ENCODE assay signal across 9 mouse cellular contexts in the genomic region with DNA sequence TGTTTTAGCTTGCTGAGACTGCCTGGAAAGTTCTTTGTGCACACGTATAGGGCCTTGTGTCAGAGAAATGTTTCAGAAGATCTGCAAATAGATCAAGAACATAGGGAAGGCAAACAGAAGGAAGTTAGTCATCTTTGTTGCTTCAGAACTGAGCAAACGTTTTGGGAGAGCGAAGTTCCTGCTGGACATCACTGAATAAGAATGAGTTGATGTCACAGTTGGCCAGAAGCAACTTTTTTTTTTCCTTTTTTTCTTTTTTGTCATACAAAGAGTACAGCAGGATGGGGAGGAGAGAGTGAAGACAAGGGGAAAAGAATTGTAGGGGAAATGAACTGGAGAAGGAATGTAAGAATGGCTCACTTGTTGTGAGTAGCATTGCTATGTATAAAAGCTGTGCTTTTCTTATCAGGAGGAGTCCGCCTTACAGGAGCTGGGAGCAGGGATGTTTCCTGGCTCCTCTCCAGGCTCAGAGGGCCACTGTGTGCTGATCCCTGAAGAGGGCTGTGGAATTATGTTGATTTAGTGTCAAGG. TPM values are rescaled to one million over a fixed set of nuclear protein-coding genes. Genes with fewer than 3 reads are reported as not detected.
DNase-seq lines count a peak whose midpoint lies in the region; ATAC-seq and TF ChIP-seq lines count a peak whose summit lies in the region.
"Had no signal": no experiment of that assay in that cellular context is flagged by ENCODE, and none has a peak within 500 bp of the region (broad histone marks: within the 10 kb centered on the region; RNA-seq: fewer than 3 reads in every experiment).

No protein-coding gene starts in this region.

- 52% methylated on average over 4 of the region's 4 CpGs for WGBS in embryonic facial prominence, embryonic 14.5 days
- WGBS in embryonic facial prominence, embryonic 10.5 days, result 76% methylated on average over 4 of the region's 4 CpGs
- WGBS in heart, embryonic 10.5 days, result 28% methylated on average over 4 of the region's 4 CpGs
- 56% methylated on average over 4 of the region's 4 CpGs for WGBS in hindbrain, embryonic 16.5 days
- WGBS in cerebellum, adult 2 months, result 63% methylated on average over 4 of the region's 4 CpGs

- no peak overlapping the region for H3K27ac ChIP-seq in embryonic facial prominence, embryonic 14.5 days (replicated peaks; ENCODE audit: low read depth, low read length)
- no peak overlapping the region for H3K27ac ChIP-seq in embryonic facial prominence, embryonic 10.5 days (replicated peaks)
- H3K27ac ChIP-seq in heart, embryonic 10.5 days, result peak overlapping the region; percentile 73; the same call in 1 of the 2 replicates
- H3K27ac ChIP-seq in hindbrain, embryonic 16.5 days (ENCODE audit: low read depth, low read length), result no peak overlapping the region
- H3K27ac ChIP-seq in cerebellum, adult 2 months (ENCODE audit: insufficient read depth, low read length), result no peak overlapping the region

- H3K4me3 ChIP-seq in embryonic facial prominence, embryonic 14.5 days (ENCODE audit: low read depth, low read length), result no peak overlapping the region
- no peak overlapping the region for H3K4me3 ChIP-seq in embryonic facial prominence, embryonic 10.5 days
- H3K4me3 ChIP-seq in heart, embryonic 10.5 days, result 0 out of 2 replicates have a peak overlapping the region, but pooled peaks have one; percentile 18
- no peak overlapping the region for H3K4me3 ChIP-seq in hindbrain, embryonic 16.5 days (ENCODE audit: low read length)
- H3K4me3 ChIP-seq in cerebellum, adult 2 months (replicated peaks; ENCODE audit: insufficient read depth, low read depth, low read length), result no peak overlapping the region

- no peaks in the 10 kb centered on the region for H3K27me3 ChIP-seq in embryonic facial prominence, embryonic 14.5 days (replicated peaks; ENCODE audit: control insufficient read depth, insufficient read depth, low read length)
- H3K27me3 ChIP-seq in embryonic facial prominence, embryonic 10.5 days (replicated peaks; ENCODE audit: low read depth, poor library complexity, severe bottlenecking), result no peaks in the 10 kb centered on the region
- H3K27me3 ChIP-seq in heart, embryonic 10.5 days (ENCODE audit: insufficient read depth, poor library complexity, severe bottlenecking), result no peaks in the 10 kb centered on the region
- no peaks in the 10 kb centered on the region for H3K27me3 ChIP-seq in hindbrain, embryonic 16.5 days (replicated peaks; ENCODE audit: control insufficient read depth, insufficient read depth, low read length)
- H3K27me3 ChIP-seq in cerebellum, adult 2 months (ENCODE audit: control insufficient read depth, insufficient read depth, low read length), result no peaks in the 10 kb centered on the region

- peak; percentile 31 for DNase-seq in embryonic facial prominence, embryonic 14.5 days (ENCODE audit: low spot score)
- DNase-seq in embryonic facial prominence, embryonic 10.5 days (ENCODE audit: low spot score), result no peak
- peak; percentile 79 for DNase-seq in 416B (ENCODE audit: low read depth)
- DNase-seq in heart, embryonic 10.5 days (ENCODE audit: low spot score), result no peak
- peak; percentile 62 for DNase-seq in lung, postnatal 10 days
- DNase-seq in spleen, postnatal 36 days (ENCODE audit: low spot score in 2 of 2), result no peak
- DNase-seq in cerebellum, adult 2 months, result no peak
- DNase-seq: right cerebral cortex, adult 18-20 months had no signal

- no peak for TF ChIP-seq CTCF in cerebellum, adult 2 months (IDR thresholded peaks at IDR 0.05; ENCODE audit: borderline replicate concordance, insufficient read depth, low read depth, low read length)

- no peak for TF ChIP-seq POLR2A in cerebellum, adult 2 months (IDR thresholded peaks at IDR 0.05; ENCODE audit: borderline replicate concordance, insufficient read depth, low read length)

- H3K4me1 ChIP-seq in embryonic facial prominence, embryonic 14.5 days (ENCODE audit: control insufficient read depth, insufficient read depth, low read length), result peaks cover 5% of the 10 kb centered on the region; the same call in 1 of the 2 replicates
- H3K4me1 ChIP-seq in embryonic facial prominence, embryonic 10.5 days, result no peaks in the 10 kb centered on the region
- H3K4me1 ChIP-seq in heart, embryonic 10.5 days, result peaks cover 25% of the 10 kb centered on the region; the same call in 1 of the 2 replicates
- 0 out of 2 replicates have a peak, but pooled peaks cover 2% of the 10 kb centered on the region for H3K4me1 ChIP-seq in hindbrain, embryonic 16.5 days (ENCODE audit: control insufficient read depth, insufficient read depth, low read depth, low read length)
- no peaks in the 10 kb centered on the region for H3K4me1 ChIP-seq in cerebellum, adult 2 months (ENCODE audit: control insufficient read depth, insufficient read depth, low read length)

- H3K4me2 ChIP-seq in embryonic facial prominence, embryonic 14.5 days (ENCODE audit: low read depth, low read length), result no peak overlapping the region
- no peak overlapping the region for H3K4me2 ChIP-seq in hindbrain, embryonic 16.5 days (ENCODE audit: low read length)

- H3K9ac ChIP-seq in embryonic facial prominence, embryonic 14.5 days (ENCODE audit: low read depth, low read length), result no peak overlapping the region
- no peak overlapping the region for H3K9ac ChIP-seq in hindbrain, embryonic 16.5 days (ENCODE audit: low read depth, low read length)

- ATAC-seq in embryonic facial prominence, embryonic 14.5 days (ENCODE audit: low read depth), result no peak
- ATAC-seq in hindbrain, embryonic 16.5 days, result no peak

- H3K9me3 ChIP-seq in embryonic facial prominence, embryonic 14.5 days (ENCODE audit: control insufficient read depth, low read length), result no peaks in the 10 kb centered on the region
- no peaks in the 10 kb centered on the region for H3K9me3 ChIP-seq in embryonic facial prominence, embryonic 10.5 days
- no peaks in the 10 kb centered on the region for H3K9me3 ChIP-seq in heart, embryonic 10.5 days
- no peaks in the 10 kb centered on the region for H3K9me3 ChIP-seq in hindbrain, embryonic 16.5 days (ENCODE audit: control insufficient read depth, low read length)

- H3K36me3 ChIP-seq in embryonic facial prominence, embryonic 14.5 days (ENCODE audit: control insufficient read depth, insufficient read depth, low read length), result no peaks in the 10 kb centered on the region
- no peaks in the 10 kb centered on the region for H3K36me3 ChIP-seq in embryonic facial prominence, embryonic 10.5 days (replicated peaks)
- H3K36me3 ChIP-seq in heart, embryonic 10.5 days, result no peaks in the 10 kb centered on the region
- no peaks in the 10 kb centered on the region for H3K36me3 ChIP-seq in hindbrain, embryonic 16.5 days (ENCODE audit: control insufficient read depth, insufficient read depth, low read length)

RNA-seq across cellular contexts. Expression of gene Borcs5, which starts 31.6 kb away (rescaled TPM):
- 18.0 and 20.2 TPM in 2 replicates for polyA plus RNA-seq in embryonic facial prominence, embryonic 14.5 days (2014; fragmentation: Nextera tagmentation; extraction: Ambion mirVana)
- polyA plus RNA-seq in embryonic facial prominence, embryonic 10.5 days (2016; fragmentation: Nextera tagmentation; extraction: Ambion mirVana), result 17.7 and 18.4 TPM in 2 replicates
- polyA plus RNA-seq in heart, embryonic 10.5 days (2016; fragmentation: Nextera tagmentation; extraction: Ambion mirVana), result 16.2 and 16.7 TPM in 2 replicates
- polyA plus RNA-seq in hindbrain, embryonic 16.5 days (2015; fragmentation: Nextera tagmentation; extraction: Ambion mirVana), result 39.3 and 42.8 TPM in 2 replicates
- polyA plus RNA-seq in cerebellum, adult 2 months (2012; rRNA removed), result 38.1 and 39.9 TPM in 2 replicates

RNA-seq across cellular contexts. Expression of gene Mansc1, which starts 38.7 kb away (rescaled TPM):
- 1.9 and 2.1 TPM in 2 replicates for polyA plus RNA-seq in embryonic facial prominence, embryonic 14.5 days (2014; fragmentation: Nextera tagmentation; extraction: Ambion mirVana)
- polyA plus RNA-seq in embryonic facial prominence, embryonic 10.5 days (2016; fragmentation: Nextera tagmentation; extraction: Ambion mirVana), result 0.44 and 0.71 TPM in 2 replicates
- 3.1 and 5.8 TPM in 2 replicates for polyA plus RNA-seq in heart, embryonic 10.5 days (2016; fragmentation: Nextera tagmentation; extraction: Ambion mirVana)
- 1.3 and 1.7 TPM in 2 replicates for polyA plus RNA-seq in hindbrain, embryonic 16.5 days (2015; fragmentation: Nextera tagmentation; extraction: Ambion mirVana)
- polyA plus RNA-seq in cerebellum, adult 2 months (2012; rRNA removed), result 8.5 and 9.1 TPM in 2 replicates

Comparison
In these comparisons a context has a peak if more than half of its experiments do, and no peak if none do; other contexts are left out.
1. DNase-seq: peak in embryonic facial prominence, embryonic 14.5 days (single experiment), 416B (single experiment) and lung, postnatal 10 days (single experiment); none in embryonic facial prominence, embryonic 10.5 days (single experiment), heart, embryonic 10.5 days (single experiment), spleen, postnatal 36 days (0 of 2) and cerebellum, adult 2 months (0 of 2).